Mouse (Mus musculus): Measurements from ENCODE around the gene Ccdc80. TPM values are rescaled to one million over a fixed set of nuclear protein-coding genes. Genes with fewer than 3 reads are reported as not detected.

Ccdc80 gene
- polyA plus RNA-seq, 1 experiment, result 15.6 TPM

GRCm38 (mm10) chr16:45079322-45079721 lies 13.9 kb upstream of the Ccdc80 start:
- H3K27ac ChIP-seq (ENCODE audit: control insufficient read depth, insufficient read depth, low read depth, low read length, poor library complexity), result no peak overlapping the region
- WGBS, result 87% methylated on average over 2 of the region's 2 CpGs
- no peaks in the 10 kb centered on the region; the same call in 1 of the 2 replicates for H3K4me1 ChIP-seq (ENCODE audit: control insufficient read depth, insufficient read depth, low read length)
- no peak overlapping the region for H3K4me3 ChIP-seq (replicated peaks; ENCODE audit: control insufficient read depth, low read depth, low read length)
- TF ChIP-seq CTCF (IDR thresholded peaks at IDR 0.05; ENCODE audit: control insufficient read depth, insufficient read depth, low read length) (no peak), POLR2A (IDR thresholded peaks at IDR 0.05; ENCODE audit: borderline replicate concordance, control insufficient read depth, low read depth, low read length) (no peak)

GRCm38 (mm10) chr16:45088842-45089241 lies 4.4 kb upstream of the Ccdc80 start:
- Histone ChIP-seq H3K27ac (ENCODE audit: control insufficient read depth, insufficient read depth, low read depth, low read length, poor library complexity) (no peak overlapping the region), H3K4me1 (ENCODE audit: control insufficient read depth, insufficient read depth, low read length) (no peaks in the 10 kb centered on the region; the same call in 1 of the 2 replicates), H3K4me3 (replicated peaks; ENCODE audit: control insufficient read depth, low read depth, low read length) (no peak overlapping the region)
- TF ChIP-seq POLR2A (IDR thresholded peaks at IDR 0.05; ENCODE audit: borderline replicate concordance, control insufficient read depth, low read depth, low read length) (no peak), CTCF (IDR thresholded peaks at IDR 0.05; ENCODE audit: control insufficient read depth, insufficient read depth, low read length) (no peak)
- WGBS, result 50% methylated on average over 1 of the region's 1 CpGs

- Histone ChIP-seq H3K4me3 (replicated peaks; ENCODE audit: control insufficient read depth, low read depth, low read length) (peak overlapping the region; percentile 48), H3K27ac (ENCODE audit: control insufficient read depth, insufficient read depth, low read depth, low read length, poor library complexity) (peak overlapping the region; percentile 42; the same call in 1 of the 2 replicates), H3K4me1 (ENCODE audit: control insufficient read depth, insufficient read depth, low read length) (no peaks in the 10 kb centered on the region; the same call in 1 of the 2 replicates)
- TF ChIP-seq POLR2A (IDR thresholded peaks at IDR 0.05; ENCODE audit: borderline replicate concordance, control insufficient read depth, low read depth, low read length) (no peak), CTCF (IDR thresholded peaks at IDR 0.05; ENCODE audit: control insufficient read depth, insufficient read depth, low read length) (peak; percentile 95)
- 5% methylated on average over 10 of the region's 10 CpGs for WGBS
These were observed 3.2 kb upstream of the Ccdc80 start for GRCm38 (mm10) chr16:45090005-45090404.

- Histone ChIP-seq H3K4me3 (replicated peaks; ENCODE audit: control insufficient read depth, low read depth, low read length) (no peak overlapping the region), H3K4me1 (ENCODE audit: control insufficient read depth, insufficient read depth, low read length) (peaks cover 2% of the 10 kb centered on the region), H3K27ac (ENCODE audit: control insufficient read depth, insufficient read depth, low read depth, low read length, poor library complexity) (no peak overlapping the region)
- WGBS, result 21% methylated on average over 9 of the region's 9 CpGs
- TF ChIP-seq CTCF (IDR thresholded peaks at IDR 0.05; ENCODE audit: control insufficient read depth, insufficient read depth, low read length), result no peak
- no peak for TF ChIP-seq POLR2A (IDR thresholded peaks at IDR 0.05; ENCODE audit: borderline replicate concordance, control insufficient read depth, low read depth, low read length)
These were observed 1.0 kb downstream of the Ccdc80 start for GRCm38 (mm10) chr16:45094136-45094756.

- WGBS, result 79% methylated on average over 13 of the region's 13 CpGs
- H3K4me3 ChIP-seq (replicated peaks; ENCODE audit: control insufficient read depth, low read depth, low read length), result peak overlapping the region; percentile 4
- H3K27ac ChIP-seq (ENCODE audit: control insufficient read depth, insufficient read depth, low read depth, low read length, poor library complexity), result no peak overlapping the region
These were observed 1.8 kb downstream of the Ccdc80 start for GRCm38 (mm10) chr16:45095030-45095429.

GRCm38 (mm10) chr16:45095561-45096482 lies 2.6 kb downstream of the Ccdc80 start:
- peak overlapping the region; percentile 71 for H3K27ac ChIP-seq (ENCODE audit: control insufficient read depth, insufficient read depth, low read depth, low read length, poor library complexity)
- no peak for TF ChIP-seq CTCF (IDR thresholded peaks at IDR 0.05; ENCODE audit: control insufficient read depth, insufficient read depth, low read length)
- TF ChIP-seq POLR2A (IDR thresholded peaks at IDR 0.05; ENCODE audit: borderline replicate concordance, control insufficient read depth, low read depth, low read length), result no peak
- H3K4me1 ChIP-seq (ENCODE audit: control insufficient read depth, insufficient read depth, low read length), result peaks cover 2% of the 10 kb centered on the region
- WGBS, result 72% methylated on average over 26 of the region's 26 CpGs
- peak overlapping the region; percentile 42 for H3K4me3 ChIP-seq (replicated peaks; ENCODE audit: control insufficient read depth, low read depth, low read length)

More at GRCm38 (mm10) chr16:45095030-45095429, 1.8 kb downstream of the Ccdc80 start:
- TF ChIP-seq POLR2A (IDR thresholded peaks at IDR 0.05; ENCODE audit: borderline replicate concordance, control insufficient read depth, low read depth, low read length) (no peak), CTCF (IDR thresholded peaks at IDR 0.05; ENCODE audit: control insufficient read depth, insufficient read depth, low read length) (no peak)
- H3K4me1 ChIP-seq (ENCODE audit: control insufficient read depth, insufficient read depth, low read length), result peaks cover 2% of the 10 kb centered on the region

- TF ChIP-seq CTCF (IDR thresholded peaks at IDR 0.05; ENCODE audit: control insufficient read depth, insufficient read depth, low read length) (no peak), POLR2A (IDR thresholded peaks at IDR 0.05; ENCODE audit: borderline replicate concordance, control insufficient read depth, low read depth, low read length) (no peak)
- H3K27ac ChIP-seq (ENCODE audit: control insufficient read depth, insufficient read depth, low read depth, low read length, poor library complexity), result no peak overlapping the region
- H3K4me3 ChIP-seq (replicated peaks; ENCODE audit: control insufficient read depth, low read depth, low read length), result no peak overlapping the region
- WGBS, result 82% methylated on average over 2 of the region's 2 CpGs
- peaks cover 2% of the 10 kb centered on the region for H3K4me1 ChIP-seq (ENCODE audit: control insufficient read depth, insufficient read depth, low read length)
These were observed 4.3 kb downstream of the Ccdc80 start for GRCm38 (mm10) chr16:45097467-45097866.

Measured in bone marrow, adult 2 months (tissue).